Mouse (Mus musculus): ENCODE measurements at regions not wholly inside any gene's neighbourhood (a gene's known extent, or its start where the extent isn't known, plus 50 kb on each side); places are given as distances from the start of the nearest gene placed in this dataset.

- DNase-seq (ENCODE audit: low spot score in 2 of 2): no peak
Observed at GRCm38 (mm10) chr7:58557535-58557934, 98.4 kb upstream of the Atp10a start.

GRCm38 (mm10) chr7:58568807-58569206 is 87.2 kb upstream of the Atp10a start:
- DNase-seq (ENCODE audit: low spot score in 2 of 2): no peak

- DNase-seq (ENCODE audit: low spot score in 2 of 2): peak in 1 of 2 experiments; percentile 12
Observed at GRCm38 (mm10) chr7:58584241-58584820, 71.6 kb upstream of the Atp10a start.

- no peak for DNase-seq (ENCODE audit: low spot score in 2 of 2)
Observed at GRCm38 (mm10) chr7:58585626-58586256, 70.2 kb upstream of the Atp10a start.

- no peak for DNase-seq (ENCODE audit: low spot score in 2 of 2)
Observed at GRCm38 (mm10) chr7:58595951-58596350, 60.0 kb upstream of the Atp10a start.

Measured in spleen, postnatal 14 days (tissue).